Mouse (Mus musculus) forebrain, embryonic 14.5 days (tissue): ENCODE measurements around the gene AC109138.7. TPM values are rescaled to one million over a fixed set of nuclear protein-coding genes. Genes with fewer than 3 reads are reported as not detected.

Source experiments
- ATAC-seq: fragments of 200-750 bp; cut with Nextera tagmentation; 2 replicates; pipeline ENCODE4 v1.8.0; 2017; ENCODE audit warnings: mild to moderate bottlenecking, moderate library complexity
- DNase-seq: peaks from one replicate; pipeline ENCODE4 v3.0.0-alpha.2; 2015; ENCODE audit warnings: low spot score
- H3K27ac ChIP-seq: fragments of 300-500 bp; sonication (generic); 2 replicates; pipeline ENCODE4 v1.5.1; 2014; ENCODE audit warnings: low read depth, mild to moderate bottlenecking, control low read depth, low read length, moderate library complexity
- H3K27me3 ChIP-seq: fragments of 300-500 bp; sonication (generic); replicated peaks from 2 replicates; pipeline ENCODE4 v1.6.1; 2014; ENCODE audit warnings: low read length, control low read depth, mixed read lengths; ENCODE audit not compliant: control insufficient read depth, insufficient read depth
- H3K36me3 ChIP-seq: fragments of 300-500 bp; sonication (generic); 2 replicates; pipeline ENCODE4 v1.6.1; 2014; ENCODE audit warnings: low read length, control low read depth; ENCODE audit not compliant: control insufficient read depth, insufficient read depth
- H3K4me1 ChIP-seq: fragments of 300-500 bp; sonication (generic); 2 replicates; pipeline ENCODE4 v1.6.1; 2014; ENCODE audit warnings: antibody characterized with exemption, low read length, control low read depth; ENCODE audit not compliant: control insufficient read depth, insufficient read depth
- H3K4me2 ChIP-seq: fragments of 300-500 bp; sonication (generic); 2 replicates; pipeline ENCODE4 v1.6.1; 2014; ENCODE audit warnings: mild to moderate bottlenecking, control low read depth, low read length
- H3K4me3 ChIP-seq: fragments of 300-500 bp; sonication (generic); 2 replicates; pipeline ENCODE4 v1.5.1; 2014; ENCODE audit warnings: low read depth, low read length, control low read depth
- H3K9ac ChIP-seq: fragments of 300-500 bp; sonication (generic); 2 replicates; pipeline ENCODE4 v1.6.1; 2014; ENCODE audit warnings: mild to moderate bottlenecking, low read length, control low read depth, moderate library complexity
- H3K9me3 ChIP-seq: fragments of 300-500 bp; sonication (generic); replicated peaks from 2 replicates; pipeline ENCODE4 v1.6.1; 2016; ENCODE audit warnings: low read length, control low read depth, mixed read lengths; ENCODE audit not compliant: control insufficient read depth
- WGBS: fragments of 180-500 bp; shearing (Covaris S2); extraction: QIAGEN DNeasy Blood & Tissue Kit; methylation state at CpG from one replicate; pipeline ENCODE4 v1.1.7; 2014; 5-methylcytosine and 5-hydroxymethylcytosine counted together
- polyA plus RNA-seq: library from polyadenylated mRNA; unstranded; fragments of >200 nt; fragmentation: Nextera tagmentation; extraction: Ambion mirVana; gene quantifications from 2 replicates; pipeline ENCODE4 v1.2.1, GENCODE M21; 2014

The AC109138.7 gene
- polyA plus RNA-seq, 1 experiment from 2014 or later, result not detected

DNA sequence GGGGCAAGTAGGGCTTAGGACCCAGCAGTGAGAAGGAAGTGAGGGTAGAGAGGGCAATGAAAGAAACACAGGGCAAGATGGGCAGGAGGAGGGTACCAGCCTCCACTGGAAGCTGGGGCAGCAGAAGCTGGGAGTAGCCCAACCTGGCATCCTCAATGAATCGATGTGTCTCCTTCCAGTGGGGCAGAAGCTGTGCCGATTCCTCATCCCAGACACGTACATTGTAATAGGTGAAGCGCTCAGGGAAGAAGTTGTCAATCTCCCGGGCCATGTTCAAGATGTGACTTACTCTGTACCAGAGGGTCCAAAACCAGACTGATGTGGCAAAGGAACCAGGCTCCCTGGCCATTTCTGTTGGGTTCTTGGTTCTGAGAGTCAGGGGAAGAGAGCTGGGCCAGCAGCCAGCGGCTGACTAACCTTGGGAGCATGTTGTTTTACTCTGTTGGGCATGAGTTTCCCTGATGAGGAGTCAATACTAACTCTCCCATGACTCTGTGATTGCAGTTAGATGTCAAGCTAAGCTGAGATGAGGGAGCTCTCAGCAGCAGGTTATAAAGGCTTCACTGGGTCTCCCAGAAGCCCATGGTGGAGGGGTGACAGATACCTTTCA lies 50.1 kb downstream of the AC109138.7 start:
- WGBS, result 96% methylated on average over 6 of the region's 6 CpGs

DNA sequence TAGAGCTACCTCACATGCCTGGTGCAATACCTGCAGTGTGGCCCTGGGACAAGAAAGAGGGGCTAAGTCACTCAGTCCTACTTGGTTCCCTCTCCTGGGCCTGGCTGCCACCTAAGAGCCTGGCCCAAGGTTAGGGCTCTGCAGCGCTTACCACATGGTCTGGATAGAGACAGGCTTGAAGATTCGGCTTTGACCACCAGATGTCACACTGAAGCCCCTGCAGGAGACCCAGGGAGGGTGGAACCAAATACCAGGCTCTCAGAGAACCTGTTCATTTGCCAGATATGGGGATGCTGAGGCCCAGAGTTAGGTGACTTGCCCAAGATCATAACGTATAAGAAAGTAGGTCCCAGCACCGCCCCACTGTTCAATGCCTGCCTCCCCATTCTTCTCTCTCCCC lies 51.8 kb downstream of the AC109138.7 start:
- Histone ChIP-seq H3K4me1 (peaks cover 4% of the 10 kb centered on the region; the same call in 1 of the 2 replicates), H3K4me2 (no peak overlapping the region), H3K9ac (no peak overlapping the region), H3K27ac (no peak overlapping the region), H3K27me3 (peaks cover 13% of the 10 kb centered on the region; the same call in 1 of the 2 replicates), H3K4me3 (no peak overlapping the region), H3K9me3 (no peaks in the 10 kb centered on the region), H3K36me3 (peaks cover 3% of the 10 kb centered on the region; the same call in 1 of the 2 replicates)
- ATAC-seq (no peak), DNase-seq (no peak)
- WGBS, result 72% methylated on average over 4 of the region's 4 CpGs

More for the DNA sequence above, 50.1 kb downstream of the AC109138.7 start:
- ATAC-seq (no peak), DNase-seq (no peak)
- H3K36me3 ChIP-seq, result no peaks in the 10 kb centered on the region
- H3K4me2 ChIP-seq, result no peak overlapping the region
- peaks cover 4% of the 10 kb centered on the region; the same call in 1 of the 2 replicates for H3K4me1 ChIP-seq
- no peak overlapping the region for H3K27ac ChIP-seq
- H3K9me3 ChIP-seq, result no peaks in the 10 kb centered on the region
- H3K27me3 ChIP-seq, result peaks cover 12% of the 10 kb centered on the region; the same call in 1 of the 2 replicates
- H3K4me3 ChIP-seq, result no peak overlapping the region
- H3K9ac ChIP-seq, result no peak overlapping the region

DNA sequence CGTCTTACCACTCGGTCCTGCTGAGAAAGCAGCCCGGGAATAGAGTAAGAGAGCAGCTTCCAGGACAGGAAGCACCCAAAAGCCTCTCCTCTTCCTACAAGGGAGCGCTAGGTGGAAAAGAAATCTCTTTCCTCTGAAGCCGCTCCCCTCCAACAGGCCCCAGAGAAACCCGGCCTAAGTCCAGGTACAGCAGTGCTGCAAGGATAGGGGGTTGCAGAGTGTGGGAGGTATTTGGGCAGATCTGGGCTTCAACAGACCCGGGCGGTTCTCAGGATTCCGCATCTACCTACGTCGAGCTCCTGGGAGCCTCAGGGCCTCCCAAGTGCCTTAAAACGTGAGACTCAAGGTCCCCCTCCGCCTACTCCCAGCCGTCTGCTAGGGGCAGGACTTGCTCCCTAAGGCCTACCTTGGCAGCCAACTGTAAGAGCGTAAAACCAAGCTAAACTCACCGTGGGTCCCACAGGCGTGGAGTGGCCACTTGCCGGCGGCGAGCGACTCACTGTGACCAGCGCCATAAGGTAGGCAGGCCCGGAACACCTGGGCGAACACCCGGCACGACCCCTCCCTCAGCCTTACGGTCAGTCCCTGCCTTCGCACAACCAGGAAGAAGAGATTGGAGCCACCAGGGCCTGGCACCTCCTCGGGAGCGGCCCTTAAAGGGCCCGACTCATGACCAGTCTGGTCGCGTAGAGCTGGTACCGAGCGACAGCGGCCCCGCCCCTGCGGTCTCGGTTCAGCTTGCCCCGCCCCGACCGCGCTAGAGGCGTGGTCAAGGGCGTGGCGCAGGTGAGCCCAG lies 54.6 kb downstream of the AC109138.7 start, which contains the start of gene Ssh3:
Gene Ssh3 (minus strand): TSS at position 615 of the 796 bp plus-strand sequence.
- Histone ChIP-seq H3K27ac (no peak within 1 kb of the TSS), H3K27me3 (peaks cover 13% of the 10 kb centered on the region; the same call in 1 of the 2 replicates), H3K36me3 (peaks cover 4% of the 10 kb centered on the region; the same call in 1 of the 2 replicates), H3K4me1 (peaks cover 4% of the 10 kb centered on the region; the same call in 1 of the 2 replicates), H3K4me3 (peak within 1 kb of the TSS; percentile 18), H3K4me2 (peak within 1 kb of the TSS; percentile 47), H3K9me3 (no peaks in the 10 kb centered on the region), H3K9ac (peak within 1 kb of the TSS; percentile 33; the same call in 1 of the 2 replicates)
- WGBS, result 7% methylated on average over 46 of the region's 46 CpGs
- DNase-seq (peak; percentile 22), ATAC-seq (peak; percentile 50)

DNA sequence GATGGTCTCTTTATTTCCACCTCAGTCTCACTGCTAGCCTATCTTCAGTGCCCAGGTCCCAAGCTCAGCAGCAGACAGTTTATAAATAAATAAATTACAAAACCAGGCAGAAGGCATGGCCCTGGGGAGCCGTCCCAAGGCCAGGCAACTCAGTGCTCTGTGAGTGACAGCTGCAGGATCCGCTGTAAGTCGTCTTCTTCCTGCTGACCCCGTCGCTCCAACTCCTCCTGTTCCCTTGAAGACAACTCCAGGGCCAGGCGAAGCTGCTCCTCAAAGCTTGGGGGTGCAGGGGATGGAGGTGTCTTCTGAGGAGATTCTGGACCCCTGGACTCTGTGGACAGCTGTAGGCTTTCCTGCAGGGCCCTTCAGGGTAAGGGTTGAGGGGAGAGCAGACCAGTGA lies 56.0 kb downstream of the AC109138.7 start:
- no peak overlapping the region for H3K27ac ChIP-seq
- H3K4me1 ChIP-seq, result peaks cover 4% of the 10 kb centered on the region; the same call in 1 of the 2 replicates
- ATAC-seq, result no peak
- no peak for DNase-seq
- H3K9me3 ChIP-seq, result no peaks in the 10 kb centered on the region
- H3K27me3 ChIP-seq, result peaks cover 13% of the 10 kb centered on the region; the same call in 1 of the 2 replicates
- H3K9ac ChIP-seq, result no peak overlapping the region
- no peak overlapping the region for H3K4me3 ChIP-seq
- H3K36me3 ChIP-seq, result peaks cover 4% of the 10 kb centered on the region; the same call in 1 of the 2 replicates
- WGBS, result 80% methylated on average over 6 of the region's 6 CpGs
- no peak overlapping the region for H3K4me2 ChIP-seq

DNA sequence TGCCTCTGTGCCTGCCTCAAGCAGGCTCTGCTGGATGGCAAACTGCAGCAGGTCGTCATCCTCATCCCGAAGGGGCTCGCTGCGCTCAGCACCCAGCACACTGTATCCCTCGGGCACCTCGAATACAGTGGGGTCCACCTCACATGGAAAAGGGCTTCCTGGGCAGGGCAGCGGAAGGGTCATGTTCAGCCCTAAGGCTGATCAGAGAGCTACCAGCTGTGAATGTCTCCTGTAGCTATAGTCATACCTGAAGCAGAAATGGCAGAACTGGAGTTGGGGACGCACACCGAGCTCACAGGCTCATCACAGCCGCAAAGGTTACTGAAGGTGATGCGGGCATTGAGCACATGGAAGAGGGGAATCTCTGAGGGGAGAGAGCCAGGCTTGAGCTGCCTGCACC lies 56.8 kb downstream of the AC109138.7 start:
- Histone ChIP-seq H3K4me1 (peaks cover 4% of the 10 kb centered on the region; the same call in 1 of the 2 replicates), H3K27me3 (peaks cover 13% of the 10 kb centered on the region; the same call in 1 of the 2 replicates), H3K4me3 (no peak overlapping the region), H3K27ac (no peak overlapping the region), H3K9me3 (no peaks in the 10 kb centered on the region), H3K4me2 (no peak overlapping the region), H3K36me3 (peaks cover 4% of the 10 kb centered on the region; the same call in 1 of the 2 replicates), H3K9ac (no peak overlapping the region)
- 94% methylated on average over 11 of the region's 11 CpGs for WGBS
- DNase-seq, result no peak
- ATAC-seq, result no peak

DNA sequence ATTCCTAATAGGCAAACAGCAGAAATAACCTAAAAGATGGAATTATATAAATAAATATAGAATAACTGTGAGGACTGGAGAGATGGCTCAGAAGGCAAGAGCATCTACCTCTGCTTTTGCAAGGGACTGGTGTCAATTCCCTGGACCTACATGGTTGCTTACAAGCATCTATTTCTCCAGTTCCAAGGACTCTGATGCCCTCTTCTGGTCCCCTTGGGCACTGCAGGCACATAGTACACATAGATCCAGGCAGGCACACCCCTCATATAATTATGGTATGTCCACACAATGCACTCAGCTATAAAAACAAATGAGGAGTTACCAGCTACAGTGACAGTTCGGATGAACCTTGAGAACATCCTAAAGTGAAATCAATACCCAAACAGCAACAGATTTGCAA lies 65.3 kb downstream of the AC109138.7 start:
- no peak overlapping the region for H3K4me3 ChIP-seq
- ATAC-seq, result no peak
- DNase-seq, result no peak
- WGBS, result 98% methylated on average over 1 of the region's 1 CpGs
- no peaks in the 10 kb centered on the region for H3K9me3 ChIP-seq
- H3K9ac ChIP-seq, result no peak overlapping the region
- H3K27ac ChIP-seq, result no peak overlapping the region
- no peaks in the 10 kb centered on the region for H3K36me3 ChIP-seq
- H3K27me3 ChIP-seq, result no peaks in the 10 kb centered on the region
- H3K4me1 ChIP-seq, result 0 out of 2 replicates have a peak, but pooled peaks cover 2% of the 10 kb centered on the region
- H3K4me2 ChIP-seq, result no peak overlapping the region

DNA sequence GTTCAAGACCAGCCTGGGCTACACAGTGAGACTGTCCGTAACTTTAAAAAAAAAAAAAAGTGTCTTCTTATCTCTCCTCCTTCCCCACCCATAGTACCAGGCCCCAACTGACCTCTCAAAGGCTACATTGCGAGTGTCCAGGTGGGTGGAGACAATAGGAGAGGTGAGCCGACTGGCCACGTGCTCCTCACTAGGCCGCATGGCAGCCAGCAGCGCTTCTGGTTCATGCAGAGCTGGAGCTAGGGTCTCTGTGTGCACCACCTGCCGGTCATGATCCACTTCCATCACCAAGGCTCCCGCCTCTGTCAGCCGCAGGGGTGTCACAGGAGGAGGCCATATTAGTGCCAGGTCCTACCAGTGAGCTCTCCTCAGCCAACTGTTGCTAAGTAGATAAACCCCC lies 66.3 kb downstream of the AC109138.7 start:
- Histone ChIP-seq H3K4me1 (0 out of 2 replicates have a peak, but pooled peaks cover 2% of the 10 kb centered on the region), H3K4me3 (no peak overlapping the region), H3K27me3 (no peaks in the 10 kb centered on the region), H3K9me3 (no peaks in the 10 kb centered on the region), H3K27ac (no peak overlapping the region), H3K4me2 (no peak overlapping the region), H3K36me3 (peaks cover 2% of the 10 kb centered on the region), H3K9ac (no peak overlapping the region)
- 94% methylated on average over 9 of the region's 9 CpGs for WGBS
- DNase-seq, result no peak
- no peak for ATAC-seq
